Mouse (Mus musculus) ES-Bruce4 (cell line): ENCODE results near the gene Cmbl. TPM values are rescaled to one million over a fixed set of nuclear protein-coding genes. Genes with fewer than 3 reads are reported as not detected.

Experiments used
- H3K27ac ChIP-seq: 2 replicates; pipeline ENCODE4 v1.5.1; 2012; ENCODE audit warnings: low read length, inconsistent platforms; ENCODE audit not compliant: insufficient read depth
- H3K27me3 ChIP-seq: 2 replicates; pipeline ENCODE4 v1.6.1; 2012; ENCODE audit warnings: mild to moderate bottlenecking, low read length, inconsistent platforms; ENCODE audit not compliant: control insufficient read depth, poor library complexity, insufficient read depth, severe bottlenecking
- H3K36me3 ChIP-seq: 2 replicates; pipeline ENCODE4 v1.6.1; 2012; ENCODE audit warnings: inconsistent platforms, mild to moderate bottlenecking, low read length, moderate library complexity; ENCODE audit not compliant: control insufficient read depth, poor library complexity, insufficient read depth, severe bottlenecking
- H3K4me1 ChIP-seq: one replicate; pipeline ENCODE4 v1.8.1; 2011; ENCODE audit warnings: low read length; ENCODE audit not compliant: control insufficient read depth, insufficient read depth
- H3K4me3 ChIP-seq: 2 replicates; pipeline ENCODE4 v1.5.1; 2011; ENCODE audit warnings: low read depth, mild to moderate bottlenecking, low read length
- H3K9ac ChIP-seq: 2 replicates; pipeline ENCODE4 v1.6.1; 2012; ENCODE audit warnings: low read depth, mild to moderate bottlenecking, inconsistent platforms; ENCODE audit not compliant: poor library complexity, severe bottlenecking
- H3K9me3 ChIP-seq: replicated peaks from 2 replicates; pipeline ENCODE4 v1.6.1; 2012; ENCODE audit warnings: mild to moderate bottlenecking, low read length, inconsistent platforms; ENCODE audit not compliant: control insufficient read depth, poor library complexity, insufficient read depth, severe bottlenecking
- CTCF ChIP-seq: IDR thresholded peaks from one replicate; pipeline ENCODE4 v1.8.1; 2011; ENCODE audit warnings: low read depth, low read length
- EP300 ChIP-seq: IDR thresholded peaks from 2 replicates; pipeline ENCODE4 v1.6.1; 2011; ENCODE audit warnings: low read depth, low read length; ENCODE audit not compliant: insufficient read depth
- POLR2A ChIP-seq: IDR thresholded peaks from one replicate; pipeline ENCODE4 v1.8.1; 2011; ENCODE audit warnings: low read length; ENCODE audit not compliant: insufficient read depth
- polyA plus RNA-seq: library from polyadenylated mRNA; stranded (reverse); fragments of >200 nt; gene quantifications from 2 replicates; pipeline ENCODE4 v1.2.4, GENCODE M21; 2011; ENCODE audit warnings: low read depth; ENCODE audit not compliant: missing spikeins, insufficient read depth, insufficient read length

Cmbl gene
- polyA plus RNA-seq, 1 experiment, result not detected

- H3K4me3 ChIP-seq, result no peak overlapping the region
- TF ChIP-seq POLR2A, result no peak
- no peak for TF ChIP-seq EP300
- no peak for TF ChIP-seq CTCF
- no peaks in the 10 kb centered on the region for H3K9me3 ChIP-seq
- H3K27ac ChIP-seq, result no peak overlapping the region
- H3K36me3 ChIP-seq, result no peaks in the 10 kb centered on the region
- no peak overlapping the region for H3K9ac ChIP-seq
- no peaks in the 10 kb centered on the region for H3K27me3 ChIP-seq
- peaks cover 2% of the 10 kb centered on the region for H3K4me1 ChIP-seq
Measured at GRCm38 (mm10) chr15:31562847-31563246, 2.3 kb upstream of the Cmbl start.

GRCm38 (mm10) chr15:31563577-31564546 lies 1.3 kb upstream of the Cmbl start:
- Histone ChIP-seq H3K9ac (no peak overlapping the region), H3K9me3 (no peaks in the 10 kb centered on the region), H3K4me1 (peaks cover 2% of the 10 kb centered on the region), H3K36me3 (no peaks in the 10 kb centered on the region), H3K4me3 (no peak overlapping the region), H3K27ac (no peak overlapping the region), H3K27me3 (no peaks in the 10 kb centered on the region)
- no peak for TF ChIP-seq EP300
- TF ChIP-seq CTCF, result no peak
- TF ChIP-seq POLR2A, result no peak

GRCm38 (mm10) chr15:31565786-31566185 lies 597 bp downstream of the Cmbl start:
- H3K27me3 ChIP-seq, result no peaks in the 10 kb centered on the region
- no peaks in the 10 kb centered on the region for H3K36me3 ChIP-seq
- no peak overlapping the region for H3K27ac ChIP-seq
- no peak for TF ChIP-seq EP300
- TF ChIP-seq POLR2A, result no peak
- no peak for TF ChIP-seq CTCF
- H3K4me1 ChIP-seq, result peaks cover 2% of the 10 kb centered on the region
- no peak overlapping the region for H3K9ac ChIP-seq
- no peak overlapping the region for H3K4me3 ChIP-seq
- no peaks in the 10 kb centered on the region for H3K9me3 ChIP-seq

GRCm38 (mm10) chr15:31567431-31567830 lies 2.2 kb downstream of the Cmbl start:
- Histone ChIP-seq H3K4me3 (no peak overlapping the region), H3K27me3 (no peaks in the 10 kb centered on the region)

GRCm38 (mm10) chr15:31568581-31568996 lies 3.4 kb downstream of the Cmbl start:
- H3K9ac ChIP-seq, result no peak overlapping the region
- no peak for TF ChIP-seq POLR2A
- no peak for TF ChIP-seq CTCF
- TF ChIP-seq EP300, result no peak

More at GRCm38 (mm10) chr15:31567431-31567830, 2.2 kb downstream of the Cmbl start:
- H3K9ac ChIP-seq, result no peak overlapping the region
- H3K27ac ChIP-seq, result no peak overlapping the region
- H3K36me3 ChIP-seq, result no peaks in the 10 kb centered on the region
- TF ChIP-seq CTCF (no peak), POLR2A (no peak), EP300 (no peak)
- no peaks in the 10 kb centered on the region for H3K9me3 ChIP-seq
- H3K4me1 ChIP-seq, result no peaks in the 10 kb centered on the region

GRCm38 (mm10) chr15:31569325-31570022 lies 4.3 kb downstream of the Cmbl start:
- Histone ChIP-seq H3K4me3 (no peak overlapping the region), H3K27me3 (no peaks in the 10 kb centered on the region), H3K36me3 (no peaks in the 10 kb centered on the region), H3K4me1 (no peaks in the 10 kb centered on the region), H3K9me3 (no peaks in the 10 kb centered on the region), H3K9ac (no peak overlapping the region), H3K27ac (no peak overlapping the region)
- no peak for TF ChIP-seq POLR2A
- TF ChIP-seq EP300, result no peak
- TF ChIP-seq CTCF, result no peak

More at GRCm38 (mm10) chr15:31568581-31568996, 3.4 kb downstream of the Cmbl start:
- no peaks in the 10 kb centered on the region for H3K27me3 ChIP-seq
- H3K4me1 ChIP-seq, result no peaks in the 10 kb centered on the region
- no peak overlapping the region for H3K27ac ChIP-seq
- H3K36me3 ChIP-seq, result no peaks in the 10 kb centered on the region
- no peaks in the 10 kb centered on the region for H3K9me3 ChIP-seq
- no peak overlapping the region; the same call in 1 of the 2 replicates for H3K4me3 ChIP-seq
